In the genomic region with DNA sequence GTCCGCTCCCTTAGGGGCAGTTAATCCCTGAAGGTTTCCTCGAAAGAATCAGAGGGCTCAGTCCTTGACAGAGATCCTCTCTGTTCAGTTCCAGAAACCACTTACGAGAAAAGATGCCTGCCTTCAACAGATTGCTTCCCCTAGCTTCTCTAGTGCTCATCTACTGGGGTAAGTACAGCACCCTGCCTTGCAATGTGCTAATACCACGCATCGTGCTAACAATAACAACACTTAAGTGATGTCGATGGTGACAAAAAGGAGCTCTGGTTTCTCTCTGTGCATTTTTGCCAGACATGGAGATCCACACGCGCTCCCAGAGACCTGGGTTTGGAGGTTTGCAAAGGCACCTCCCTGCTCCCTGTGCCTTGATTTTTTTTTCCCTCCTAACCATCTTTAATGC, we compare ENCODE assay signal across 8 mouse cellular contexts. TPM values are rescaled to one million over a fixed set of nuclear protein-coding genes. Genes with fewer than 3 reads are reported as not detected.
DNase-seq lines count a peak whose midpoint lies in the region; ATAC-seq and TF ChIP-seq lines count a peak whose summit lies in the region.
"Had no signal": no experiment of that assay in that cellular context is flagged by ENCODE, and none has a peak within 500 bp of the region (broad histone marks: within the 10 kb centered on the region; RNA-seq: fewer than 3 reads in every experiment).

No protein-coding gene starts in this region.

- WGBS in liver, embryonic 11.5 days = 27% methylated on average over 8 of the region's 8 CpGs
- WGBS in embryonic facial prominence, embryonic 14.5 days = 24% methylated on average over 8 of the region's 8 CpGs
- WGBS in hindbrain, postnatal 0 days = 12% methylated on average over 8 of the region's 8 CpGs
- 18% methylated on average over 8 of the region's 8 CpGs for WGBS in neural tube, embryonic 15.5 days

- no peak for TF ChIP-seq CTCF in hindbrain, postnatal 0 days (IDR thresholded peaks at IDR 0.05; ENCODE audit: low read depth)

- no peak overlapping the region for H3K4me3 ChIP-seq in liver, embryonic 11.5 days (ENCODE audit: low read depth, low read length)
- peak overlapping the region; percentile 38 for H3K4me3 ChIP-seq in embryonic facial prominence, embryonic 14.5 days (ENCODE audit: low read depth, low read length)
- H3K4me3 ChIP-seq in hindbrain, postnatal 0 days (ENCODE audit: low read length) = peak overlapping the region; percentile 56
- peak overlapping the region; percentile 65 for H3K4me3 ChIP-seq in neural tube, embryonic 15.5 days (replicated peaks)
- H3K4me3 ChIP-seq: myocyte had no signal

- no peaks in the 10 kb centered on the region; the same call in 1 of the 2 replicates for H3K4me1 ChIP-seq in liver, embryonic 11.5 days (replicated peaks; ENCODE audit: control insufficient read depth, insufficient read depth, low read length)
- peaks cover 9% of the 10 kb centered on the region for H3K4me1 ChIP-seq in embryonic facial prominence, embryonic 14.5 days (ENCODE audit: control insufficient read depth, insufficient read depth, low read length)
- peaks cover 17% of the 10 kb centered on the region; the same call in 1 of the 2 replicates for H3K4me1 ChIP-seq in hindbrain, postnatal 0 days (ENCODE audit: insufficient read depth, low read length)
- peaks cover 42% of the 10 kb centered on the region for H3K4me1 ChIP-seq in neural tube, embryonic 15.5 days

- DNase-seq in liver, embryonic 11.5 days (ENCODE audit: low spot score) = no peak
- DNase-seq in liver = no peak
- no peak for DNase-seq in embryonic facial prominence, embryonic 14.5 days (ENCODE audit: low spot score)
- DNase-seq in hindbrain, postnatal 0 days (ENCODE audit: low spot score) = peak; percentile 30
- DNase-seq in left cerebral cortex, adult 8-10 months (ENCODE audit: low spot score in 2 of 2) = no peak
- no peak for DNase-seq in cerebellum, postnatal 4 days (ENCODE audit: low spot score in 2 of 2)

- H3K4me2 ChIP-seq in liver, embryonic 11.5 days = peak overlapping the region; percentile 69; the same call in 1 of the 2 replicates
- peak overlapping the region; percentile 59 for H3K4me2 ChIP-seq in embryonic facial prominence, embryonic 14.5 days (ENCODE audit: low read depth, low read length)
- H3K4me2 ChIP-seq in hindbrain, postnatal 0 days (ENCODE audit: low read depth, low read length) = peak overlapping the region; percentile 62
- peak overlapping the region; percentile 65 for H3K4me2 ChIP-seq in neural tube, embryonic 15.5 days

- no peak overlapping the region for H3K27ac ChIP-seq in liver, embryonic 11.5 days (ENCODE audit: low read depth, low read length)
- no peak overlapping the region for H3K27ac ChIP-seq in embryonic facial prominence, embryonic 14.5 days (replicated peaks; ENCODE audit: low read depth, low read length)
- H3K27ac ChIP-seq in hindbrain, postnatal 0 days = peak overlapping the region; percentile 81
- H3K27ac ChIP-seq in neural tube, embryonic 15.5 days (replicated peaks) = peak overlapping the region; percentile 84

- no peak for ATAC-seq in liver, embryonic 11.5 days (replicated peaks; ENCODE audit: low FRiP score)
- ATAC-seq in embryonic facial prominence, embryonic 14.5 days (ENCODE audit: low read depth) = no peak
- no peak for ATAC-seq in hindbrain, postnatal 0 days
- peak; percentile 4; the same call in 1 of the 2 replicates for ATAC-seq in neural tube, embryonic 15.5 days (ENCODE audit: low FRiP score)

- H3K9ac ChIP-seq in liver, embryonic 11.5 days (ENCODE audit: low read depth, low read length) = no peak overlapping the region
- no peak overlapping the region for H3K9ac ChIP-seq in embryonic facial prominence, embryonic 14.5 days (ENCODE audit: low read depth, low read length)
- H3K9ac ChIP-seq in hindbrain, postnatal 0 days (replicated peaks; ENCODE audit: low read length) = peak overlapping the region; percentile 61
- peak overlapping the region; percentile 71 for H3K9ac ChIP-seq in neural tube, embryonic 15.5 days (replicated peaks)

- H3K9me3 ChIP-seq in liver, embryonic 11.5 days (ENCODE audit: control insufficient read depth, low read length) = no peaks in the 10 kb centered on the region
- no peaks in the 10 kb centered on the region for H3K9me3 ChIP-seq in embryonic facial prominence, embryonic 14.5 days (ENCODE audit: control insufficient read depth, low read length)
- no peaks in the 10 kb centered on the region for H3K9me3 ChIP-seq in hindbrain, postnatal 0 days (ENCODE audit: low read length)
- no peaks in the 10 kb centered on the region for H3K9me3 ChIP-seq in neural tube, embryonic 15.5 days (replicated peaks)

- H3K36me3 ChIP-seq in liver, embryonic 11.5 days (ENCODE audit: control insufficient read depth, insufficient read depth, low read length) = no peaks in the 10 kb centered on the region
- H3K36me3 ChIP-seq in embryonic facial prominence, embryonic 14.5 days (ENCODE audit: control insufficient read depth, insufficient read depth, low read length) = no peaks in the 10 kb centered on the region
- no peaks in the 10 kb centered on the region for H3K36me3 ChIP-seq in hindbrain, postnatal 0 days (ENCODE audit: insufficient read depth, low read length)
- H3K36me3 ChIP-seq in neural tube, embryonic 15.5 days = no peaks in the 10 kb centered on the region

- H3K27me3 ChIP-seq in liver, embryonic 11.5 days (replicated peaks; ENCODE audit: control insufficient read depth, insufficient read depth, low read length) = peaks cover 21% of the 10 kb centered on the region
- peaks cover 11% of the 10 kb centered on the region for H3K27me3 ChIP-seq in embryonic facial prominence, embryonic 14.5 days (replicated peaks; ENCODE audit: control insufficient read depth, insufficient read depth, low read length)
- H3K27me3 ChIP-seq in hindbrain, postnatal 0 days (ENCODE audit: insufficient read depth, low read length) = no peaks in the 10 kb centered on the region
- H3K27me3 ChIP-seq in neural tube, embryonic 15.5 days (replicated peaks) = no peaks in the 10 kb centered on the region

RNA-seq across cellular contexts. Expression of a gene that starts 0.9 kb away (rescaled TPM):
- 0.08 and 0.22 TPM in 2 replicates for polyA plus RNA-seq in liver, embryonic 11.5 days (2014; fragmentation: Nextera tagmentation; extraction: Ambion mirVana)
- 34.7 and 42.9 TPM in 2 replicates for polyA plus RNA-seq in embryonic facial prominence, embryonic 14.5 days (2014; fragmentation: Nextera tagmentation; extraction: Ambion mirVana)
- 154 and 159 TPM in 2 replicates for total RNA-seq in hindbrain, postnatal 0 days (2014; rRNA removed)
- polyA plus RNA-seq in hindbrain, postnatal 0 days (2015; fragmentation: Nextera tagmentation; extraction: Ambion mirVana) = 94.5 and 109 TPM in 2 replicates
- 121 and 137 TPM in 2 replicates for polyA plus RNA-seq in neural tube, embryonic 15.5 days (2015; fragmentation: Nextera tagmentation; extraction: Ambion mirVana)
- 100 to 1,000 TPM in 2 of 4 experiments, 10 to 100 TPM in 2; 88.1 to 117 (median 98.7) TPM for total RNA-seq in left cerebral cortex, adult 8-10 months (2022)

Comparison
In these comparisons a context has a peak if more than half of its experiments do, and no peak if none do; other contexts are left out.
1. H3K27ac ChIP-seq: peak in hindbrain, postnatal 0 days (single experiment) and neural tube, embryonic 15.5 days (single experiment); none in liver, embryonic 11.5 days (single experiment) and embryonic facial prominence, embryonic 14.5 days (single experiment).
2. H3K9ac ChIP-seq: peak in hindbrain, postnatal 0 days (single experiment) and neural tube, embryonic 15.5 days (single experiment); none in liver, embryonic 11.5 days (single experiment) and embryonic facial prominence, embryonic 14.5 days (single experiment).
3. RNA of a gene that starts 0.9 kb away (polyA plus RNA-seq): 121 to 137 TPM in neural tube, embryonic 15.5 days, 94.5 to 109 TPM in hindbrain, postnatal 0 days and 34.7 to 42.9 TPM in embryonic facial prominence, embryonic 14.5 days; 0.08 to 0.22 TPM in liver, embryonic 11.5 days; every median in the first group is over 10 times any median in the second.
4. Peak in every context shown above with its lines, with median percentiles within 50 percentile points of each other: H3K4me2 ChIP-seq.